23 mouse cellular contexts compared by ENCODE assay signal in genomic region chr3:3961166-3961565, GRCm38 (mm10).
DNase-seq lines count a peak whose midpoint lies in the region; TF ChIP-seq lines count a peak whose summit lies in the region.
"Had no signal": no experiment of that assay in that cellular context is flagged by ENCODE, and none has a peak within 500 bp of the region (broad histone marks: within the 10 kb centered on the region; RNA-seq: fewer than 3 reads in every experiment).

No protein-coding gene starts in this region.

- 75% methylated on average over 3 of the region's 3 CpGs for WGBS in cerebellum, adult 2 months
- 85% methylated on average over 3 of the region's 3 CpGs for WGBS in midbrain, embryonic 10.5 days

- TF ChIP-seq POLR2A in cerebellum, adult 2 months (IDR thresholded peaks at IDR 0.05; ENCODE audit: borderline replicate concordance, insufficient read depth, low read length): no peak

- H3K27me3 ChIP-seq in cerebellum, adult 2 months (ENCODE audit: control insufficient read depth, insufficient read depth, low read length): no peaks in the 10 kb centered on the region
- no peaks in the 10 kb centered on the region for H3K27me3 ChIP-seq in midbrain, embryonic 10.5 days (ENCODE audit: low read depth, poor library complexity, severe bottlenecking)
- H3K27me3 ChIP-seq: CH12.LX, Patski had no signal

- no peak overlapping the region for H3K27ac ChIP-seq in cerebellum, adult 2 months (ENCODE audit: insufficient read depth, low read length)
- no peak overlapping the region for H3K27ac ChIP-seq in midbrain, embryonic 10.5 days (replicated peaks)

- H3K4me3 ChIP-seq in cerebellum, adult 2 months (replicated peaks; ENCODE audit: insufficient read depth, low read depth, low read length): no peak overlapping the region
- H3K4me3 ChIP-seq in midbrain, embryonic 10.5 days: no peak overlapping the region

- H3K4me1 ChIP-seq in cerebellum, adult 2 months (ENCODE audit: control insufficient read depth, insufficient read depth, low read length): no peaks in the 10 kb centered on the region
- no peaks in the 10 kb centered on the region for H3K4me1 ChIP-seq in midbrain, embryonic 10.5 days

- intact Hi-C loops in heart, postnatal 10 days (cut with DNase I): no loop called here

- no peaks in the 10 kb centered on the region for H3K36me3 ChIP-seq in midbrain, embryonic 10.5 days
- H3K36me3 ChIP-seq: G1E had no signal

- no peak for TF ChIP-seq CTCF in cerebellum, adult 2 months (IDR thresholded peaks at IDR 0.05; ENCODE audit: borderline replicate concordance, insufficient read depth, low read depth, low read length)

- peak; percentile 46 for DNase-seq in heart, adult 11 months
- DNase-seq in heart, postnatal 10 days: no peak
- DNase-seq in ES-CJ7 (ENCODE audit: low read depth, low spot score): peak; percentile 78
- DNase-seq in R1 (ENCODE audit: low read depth, low spot score): peak; percentile 83
- peak; percentile 48 for DNase-seq in ZHBTc4 (ENCODE audit: low read depth, low spot score)
- no peak for DNase-seq in cerebellum, adult 2 months
- DNase-seq in layer of hippocampus, adult 9-11 months: no peak
- DNase-seq in midbrain, embryonic 10.5 days (ENCODE audit: low spot score): no peak
- DNase-seq: adrenal gland, adult 2 months; adrenal gland, adult 8-10 months; adrenal gland, postnatal 10 days; adrenal gland, postnatal 14 days; adrenal gland, postnatal 25 days; adrenal gland, postnatal 36 days; B cell, adult 2 months; cerebellum, adult 11 months; cerebellum, adult 11-12 months; cerebellum, adult 18-20 months; cerebellum, adult 8-10 months; cerebellum, adult 9-10 months had no signal

- H3K9me3 ChIP-seq in midbrain, embryonic 10.5 days (replicated peaks): peaks cover 5% of the 10 kb centered on the region; the same call in 1 of the 2 replicates

Comparison
In these comparisons a context has a peak if more than half of its experiments do, and no peak if none do; other contexts are left out.
1. DNase-seq: peak in heart, adult 11 months (single experiment), ES-CJ7 (single experiment), R1 (single experiment) and ZHBTc4 (single experiment); none in heart, postnatal 10 days (0 of 2), cerebellum, adult 2 months (0 of 2), layer of hippocampus, adult 9-11 months (single experiment) and midbrain, embryonic 10.5 days (single experiment).